Mouse (Mus musculus): ENCODE results near the gene Gm42417. TPM values are rescaled to one million over a fixed set of nuclear protein-coding genes. Genes with fewer than 3 reads are reported as not detected.

The Gm42417 gene
- total and polyA plus RNA-seq, 2 experiments from 2014 or later, result not detected

DNA sequence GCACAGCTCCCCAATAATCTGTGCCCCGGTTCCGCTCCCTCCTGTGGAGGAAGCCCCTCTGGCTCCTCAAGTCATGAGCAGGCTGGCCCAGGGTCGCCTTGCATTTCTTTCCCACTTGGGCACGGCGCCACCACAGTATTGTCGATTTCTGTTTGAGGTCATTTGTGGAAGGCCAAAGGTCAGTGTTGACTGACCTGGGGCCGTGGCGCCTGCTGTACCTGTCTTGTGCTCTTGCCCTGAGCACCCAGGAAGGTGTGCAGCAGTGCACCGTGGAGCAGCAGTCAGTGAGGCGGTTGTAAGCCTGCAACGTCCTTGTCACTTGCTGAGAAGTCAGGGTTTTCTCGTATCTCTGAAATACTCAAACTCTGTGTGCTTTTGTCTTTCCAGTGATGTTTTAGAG lies 13.5 kb downstream of the Gm42417 start:
- WGBS, result 90% methylated on average over 12 of the region's 12 CpGs
- Histone ChIP-seq H3K9ac (replicated peaks; ENCODE audit: low read depth, low read length) (no peak overlapping the region), H3K4me3 (ENCODE audit: low read depth, low read length) (no peak overlapping the region), H3K4me2 (ENCODE audit: low read depth, low read length) (no peak overlapping the region), H3K4me1 (ENCODE audit: control insufficient read depth, insufficient read depth) (peaks cover 13% of the 10 kb centered on the region; the same call in 1 of the 2 replicates), H3K9me3 (replicated peaks; ENCODE audit: control insufficient read depth, low read length) (no peaks in the 10 kb centered on the region), H3K36me3 (replicated peaks; ENCODE audit: control insufficient read depth, insufficient read depth, low read length) (peaks cover 53% of the 10 kb centered on the region), H3K27ac (ENCODE audit: low read depth) (no peak overlapping the region), H3K27me3 (ENCODE audit: control insufficient read depth, insufficient read depth, low read length) (no peaks in the 10 kb centered on the region)
- DNase-seq (ENCODE audit: low spot score) (no peak), ATAC-seq (ENCODE audit: insufficient read depth, low read depth) (no peak)
- TF ChIP-seq EP300 (IDR thresholded peaks at IDR 0.05; ENCODE audit: low read depth) (no peak), CTCF (IDR thresholded peaks at IDR 0.05; ENCODE audit: low read depth) (no peak)

DNA sequence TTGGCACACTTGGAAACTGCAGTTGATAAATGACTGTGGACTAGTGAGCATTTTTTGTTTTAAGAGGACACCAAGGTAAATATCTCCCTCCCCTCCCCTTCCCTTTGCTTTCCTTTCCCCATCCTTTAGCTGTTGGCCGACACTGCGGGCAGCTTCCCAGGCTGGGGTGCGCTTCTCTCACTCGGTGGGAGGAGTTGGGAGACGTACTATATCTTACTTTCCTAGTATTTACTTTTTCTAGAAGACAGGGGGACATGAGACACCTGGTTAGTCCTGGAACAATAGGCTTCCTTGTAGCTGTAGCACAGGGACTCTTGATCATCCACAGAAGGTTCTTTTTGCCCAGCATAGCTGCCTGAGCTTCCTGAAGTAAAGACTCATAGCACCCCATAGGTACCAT lies 15.2 kb downstream of the Gm42417 start:
- ATAC-seq (ENCODE audit: insufficient read depth, low read depth), result no peak
- Histone ChIP-seq H3K4me2 (ENCODE audit: low read depth, low read length) (no peak overlapping the region), H3K4me1 (ENCODE audit: control insufficient read depth, insufficient read depth) (peaks cover 13% of the 10 kb centered on the region; the same call in 1 of the 2 replicates), H3K9me3 (replicated peaks; ENCODE audit: control insufficient read depth, low read length) (no peaks in the 10 kb centered on the region), H3K27me3 (ENCODE audit: control insufficient read depth, insufficient read depth, low read length) (no peaks in the 10 kb centered on the region), H3K9ac (replicated peaks; ENCODE audit: low read depth, low read length) (no peak overlapping the region), H3K27ac (ENCODE audit: low read depth) (peak overlapping the region; percentile 61), H3K36me3 (replicated peaks; ENCODE audit: control insufficient read depth, insufficient read depth, low read length) (peaks cover 70% of the 10 kb centered on the region), H3K4me3 (ENCODE audit: low read depth, low read length) (no peak overlapping the region)
- WGBS, result 58% methylated on average over 5 of the region's 5 CpGs
- DNase-seq (ENCODE audit: low spot score), result no peak
- no peak for TF ChIP-seq CTCF (IDR thresholded peaks at IDR 0.05; ENCODE audit: low read depth)
- TF ChIP-seq EP300 (IDR thresholded peaks at IDR 0.05; ENCODE audit: low read depth), result no peak

DNA sequence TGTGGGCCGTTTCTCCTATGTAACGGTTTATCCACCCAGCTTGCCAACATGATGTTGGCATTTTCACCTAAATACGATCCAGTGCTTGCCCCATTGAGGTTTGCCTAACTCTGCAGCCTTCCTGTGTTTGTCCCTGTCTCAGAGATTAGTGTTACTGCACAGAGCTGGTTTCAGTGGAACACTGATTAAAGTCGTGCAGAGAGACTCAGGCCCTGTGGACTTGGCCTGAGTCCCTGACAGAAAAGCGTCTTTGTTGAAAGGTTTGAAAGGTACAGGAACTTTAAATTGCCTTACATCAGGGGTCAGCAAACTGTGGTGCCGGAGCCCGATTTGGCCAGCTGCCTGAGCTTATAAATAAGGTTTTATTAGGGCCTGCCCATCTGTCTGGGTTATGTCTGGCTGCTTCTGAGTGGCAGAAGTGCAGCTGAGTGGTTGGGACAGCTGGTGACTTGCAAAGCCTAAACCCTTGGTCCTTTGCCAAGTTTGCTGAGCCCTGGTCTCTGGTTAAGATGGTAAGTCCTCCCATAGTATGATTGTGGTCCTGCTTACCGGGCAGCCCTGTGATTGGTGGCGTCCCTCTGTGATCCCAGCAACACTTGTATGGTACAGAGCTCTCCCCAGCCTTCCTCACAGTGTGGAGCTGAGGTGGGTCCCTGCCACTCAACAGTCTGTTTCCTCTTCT lies 15.8 kb downstream of the Gm42417 start:
- no peak overlapping the region for H3K4me2 ChIP-seq (ENCODE audit: low read depth, low read length)
- ATAC-seq (ENCODE audit: insufficient read depth, low read depth) (peak; percentile 73), DNase-seq (ENCODE audit: low spot score) (peak; percentile 70)
- no peak overlapping the region for H3K4me3 ChIP-seq (ENCODE audit: low read depth, low read length)
- peaks cover 13% of the 10 kb centered on the region; the same call in 1 of the 2 replicates for H3K4me1 ChIP-seq (ENCODE audit: control insufficient read depth, insufficient read depth)
- no peaks in the 10 kb centered on the region for H3K9me3 ChIP-seq (replicated peaks; ENCODE audit: control insufficient read depth, low read length)
- no peaks in the 10 kb centered on the region for H3K27me3 ChIP-seq (ENCODE audit: control insufficient read depth, insufficient read depth, low read length)
- H3K27ac ChIP-seq (ENCODE audit: low read depth), result peak overlapping the region; percentile 61
- no peak for TF ChIP-seq EP300 (IDR thresholded peaks at IDR 0.05; ENCODE audit: low read depth)
- TF ChIP-seq CTCF (IDR thresholded peaks at IDR 0.05; ENCODE audit: low read depth), result no peak
- 24% methylated on average over 9 of the region's 9 CpGs for WGBS
- no peak overlapping the region for H3K9ac ChIP-seq (replicated peaks; ENCODE audit: low read depth, low read length)
- peaks cover 76% of the 10 kb centered on the region for H3K36me3 ChIP-seq (replicated peaks; ENCODE audit: control insufficient read depth, insufficient read depth, low read length)

DNA sequence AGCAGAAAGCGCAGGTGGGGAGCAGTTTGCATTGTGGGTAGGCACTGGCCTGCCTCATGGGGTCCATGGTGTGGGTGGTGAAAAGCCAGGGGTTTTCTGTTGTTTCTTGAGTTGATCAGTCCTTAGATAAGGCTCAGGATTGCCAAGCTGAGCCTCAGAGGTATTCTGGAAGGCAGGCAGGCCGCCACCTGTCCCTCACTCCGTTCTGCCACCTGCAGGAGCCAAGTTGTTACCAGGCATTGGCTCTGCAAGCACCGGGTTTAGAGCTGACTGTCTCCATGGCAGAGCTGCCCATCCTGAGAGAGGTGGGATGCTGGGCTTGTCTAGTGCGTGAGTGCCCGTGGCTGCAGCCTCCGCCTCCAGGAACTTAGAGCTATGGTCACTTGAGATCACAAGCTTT lies 17.0 kb downstream of the Gm42417 start:
- Histone ChIP-seq H3K27ac (ENCODE audit: low read depth) (no peak overlapping the region; the same call in 1 of the 2 replicates), H3K4me1 (ENCODE audit: control insufficient read depth, insufficient read depth) (peaks cover 13% of the 10 kb centered on the region; the same call in 1 of the 2 replicates), H3K36me3 (replicated peaks; ENCODE audit: control insufficient read depth, insufficient read depth, low read length) (peaks cover 85% of the 10 kb centered on the region), H3K27me3 (ENCODE audit: control insufficient read depth, insufficient read depth, low read length) (no peaks in the 10 kb centered on the region), H3K9me3 (replicated peaks; ENCODE audit: control insufficient read depth, low read length) (no peaks in the 10 kb centered on the region), H3K4me3 (ENCODE audit: low read depth, low read length) (no peak overlapping the region), H3K9ac (replicated peaks; ENCODE audit: low read depth, low read length) (no peak overlapping the region), H3K4me2 (ENCODE audit: low read depth, low read length) (no peak overlapping the region)
- TF ChIP-seq CTCF (IDR thresholded peaks at IDR 0.05; ENCODE audit: low read depth) (no peak), EP300 (IDR thresholded peaks at IDR 0.05; ENCODE audit: low read depth) (no peak)
- no peak for ATAC-seq (ENCODE audit: insufficient read depth, low read depth)
- no peak for DNase-seq (ENCODE audit: low spot score)
- 84% methylated on average over 7 of the region's 7 CpGs for WGBS

DNA sequence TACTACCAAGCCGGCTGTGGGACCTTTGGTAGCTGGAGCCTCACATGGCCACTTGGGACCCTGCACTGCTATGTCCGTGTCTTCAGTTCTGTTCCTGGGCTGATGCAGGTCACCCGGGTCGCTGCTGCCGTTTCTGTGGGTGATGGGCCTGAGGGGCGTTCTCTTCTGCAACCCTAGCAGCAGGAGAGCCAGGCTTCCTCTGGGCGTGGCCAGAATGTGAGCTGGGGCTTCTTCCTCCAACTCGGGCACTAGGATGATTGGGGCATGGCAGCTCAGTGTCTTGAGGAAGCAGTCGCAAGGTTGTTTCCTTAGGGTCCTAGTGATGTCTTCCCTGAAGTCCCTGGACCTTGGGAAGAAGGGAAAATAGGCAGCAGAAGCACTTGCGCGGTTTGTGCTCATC lies 19.6 kb downstream of the Gm42417 start:
- no peak for TF ChIP-seq EP300 (IDR thresholded peaks at IDR 0.05; ENCODE audit: low read depth)
- TF ChIP-seq CTCF (IDR thresholded peaks at IDR 0.05; ENCODE audit: low read depth), result no peak
- Histone ChIP-seq H3K4me2 (ENCODE audit: low read depth, low read length) (no peak overlapping the region), H3K4me1 (ENCODE audit: control insufficient read depth, insufficient read depth) (peaks cover 14% of the 10 kb centered on the region; the same call in 1 of the 2 replicates), H3K9ac (replicated peaks; ENCODE audit: low read depth, low read length) (no peak overlapping the region), H3K36me3 (replicated peaks; ENCODE audit: control insufficient read depth, insufficient read depth, low read length) (peaks cover 67% of the 10 kb centered on the region), H3K4me3 (ENCODE audit: low read depth, low read length) (no peak overlapping the region), H3K9me3 (replicated peaks; ENCODE audit: control insufficient read depth, low read length) (no peaks in the 10 kb centered on the region), H3K27me3 (ENCODE audit: control insufficient read depth, insufficient read depth, low read length) (no peaks in the 10 kb centered on the region), H3K27ac (ENCODE audit: low read depth) (no peak overlapping the region)
- ATAC-seq (ENCODE audit: insufficient read depth, low read depth) (no peak), DNase-seq (ENCODE audit: low spot score) (no peak)
- 81% methylated on average over 11 of the region's 11 CpGs for WGBS

DNA sequence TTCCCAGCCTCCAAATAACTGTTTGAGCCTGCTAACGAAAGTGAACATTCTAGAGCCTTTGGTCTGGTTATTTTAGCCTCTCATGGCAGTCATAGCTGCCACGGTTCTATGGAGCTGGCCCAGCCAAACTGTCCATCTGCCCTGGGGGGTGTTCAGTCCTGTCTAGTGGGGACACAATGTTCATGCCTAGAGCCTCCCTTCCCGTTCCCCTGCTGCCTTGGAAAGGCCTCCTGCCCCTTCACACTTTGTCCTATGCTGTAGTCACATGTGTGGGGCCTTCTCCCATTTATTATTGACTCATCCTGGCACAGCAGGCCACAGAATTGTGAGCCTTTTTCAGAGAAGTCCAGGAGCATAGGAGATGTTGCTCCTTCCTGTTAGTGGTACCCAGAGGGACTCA lies 21.0 kb downstream of the Gm42417 start:
- H3K9ac ChIP-seq (replicated peaks; ENCODE audit: low read depth, low read length), result no peak overlapping the region; the same call in 1 of the 2 replicates
- no peak overlapping the region for H3K27ac ChIP-seq (ENCODE audit: low read depth)
- peaks cover 20% of the 10 kb centered on the region for H3K4me1 ChIP-seq (ENCODE audit: control insufficient read depth, insufficient read depth)
- no peak for TF ChIP-seq CTCF (IDR thresholded peaks at IDR 0.05; ENCODE audit: low read depth)
- TF ChIP-seq EP300 (IDR thresholded peaks at IDR 0.05; ENCODE audit: low read depth), result no peak
- H3K9me3 ChIP-seq (replicated peaks; ENCODE audit: control insufficient read depth, low read length), result no peaks in the 10 kb centered on the region
- 52% methylated on average over 3 of the region's 3 CpGs for WGBS
- no peaks in the 10 kb centered on the region for H3K27me3 ChIP-seq (ENCODE audit: control insufficient read depth, insufficient read depth, low read length)
- H3K4me3 ChIP-seq (ENCODE audit: low read depth, low read length), result no peak overlapping the region
- DNase-seq (ENCODE audit: low spot score) (no peak), ATAC-seq (ENCODE audit: insufficient read depth, low read depth) (peak; percentile 39; the same call in 1 of the 2 replicates)
- peaks cover 66% of the 10 kb centered on the region for H3K36me3 ChIP-seq (replicated peaks; ENCODE audit: control insufficient read depth, insufficient read depth, low read length)
- no peak overlapping the region for H3K4me2 ChIP-seq (ENCODE audit: low read depth, low read length)

Measured in heart, postnatal 0 days (tissue).